Mouse (Mus musculus): ENCODE results near the gene Uox.

The Uox gene

DNA sequence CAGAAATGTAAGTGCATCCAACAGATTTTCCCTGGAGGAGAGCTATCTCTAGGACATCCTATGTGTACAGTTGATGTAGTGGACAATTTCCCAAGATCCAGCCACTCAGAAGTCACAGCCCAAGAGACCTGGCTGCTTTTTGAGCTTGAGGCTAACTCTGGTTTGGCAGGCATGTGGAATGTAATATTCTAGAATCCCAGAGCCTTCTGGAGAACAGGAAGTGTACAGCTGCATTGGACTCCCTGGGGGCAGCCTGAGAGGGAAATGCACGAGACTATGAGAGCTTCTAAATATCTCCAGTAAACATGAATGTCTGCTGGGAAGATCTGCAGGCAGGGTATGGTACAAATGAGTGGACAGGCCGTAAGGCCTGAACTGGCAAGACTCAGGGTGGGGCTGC, 100.9 kb downstream of the Uox start:
- ATAC-seq (ENCODE audit: insufficient number of reproducible peaks, low FRiP score, low TSS enrichment): no peak

DNA sequence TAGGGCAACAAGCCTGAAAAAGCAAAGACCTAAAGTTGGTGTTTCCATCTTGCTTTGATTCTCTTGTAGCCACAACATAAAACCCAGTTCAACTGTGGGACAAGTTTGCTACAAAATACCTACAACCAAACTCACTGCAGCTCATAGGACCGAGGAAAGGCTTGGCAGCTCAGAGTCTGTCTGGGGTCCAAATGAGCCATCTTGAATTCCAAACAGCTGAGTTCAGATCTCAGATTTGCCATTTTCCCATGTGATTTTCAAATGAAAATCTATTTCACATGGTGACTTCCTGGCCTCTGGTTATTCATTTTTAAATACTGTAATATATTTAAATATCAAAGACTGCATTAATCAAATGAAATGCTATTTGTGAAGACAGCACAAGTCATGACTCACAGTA, 104.9 kb downstream of the Uox start:
- ATAC-seq (ENCODE audit: insufficient number of reproducible peaks, low FRiP score, low TSS enrichment): no peak

DNA sequence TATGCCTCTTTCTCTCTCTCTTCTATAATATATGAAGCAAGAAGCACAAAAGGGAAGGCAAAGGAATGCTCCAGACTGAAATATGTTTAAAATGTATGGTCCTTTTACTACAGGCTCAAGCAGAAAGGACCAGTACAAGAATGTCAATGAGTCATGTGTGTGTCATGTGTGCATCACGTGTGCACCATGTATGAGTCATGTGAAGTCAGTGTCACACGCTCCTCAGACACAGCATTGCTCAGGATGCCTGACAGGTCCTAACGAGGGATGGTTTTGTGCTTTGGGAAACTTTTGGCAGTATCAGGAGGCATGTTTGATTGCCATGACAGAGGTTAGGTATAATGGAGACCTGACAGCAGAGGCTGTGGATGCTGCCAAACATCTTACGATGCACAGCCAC, 106.0 kb downstream of the Uox start:
- no peak for ATAC-seq (ENCODE audit: insufficient number of reproducible peaks, low FRiP score, low TSS enrichment)

DNA sequence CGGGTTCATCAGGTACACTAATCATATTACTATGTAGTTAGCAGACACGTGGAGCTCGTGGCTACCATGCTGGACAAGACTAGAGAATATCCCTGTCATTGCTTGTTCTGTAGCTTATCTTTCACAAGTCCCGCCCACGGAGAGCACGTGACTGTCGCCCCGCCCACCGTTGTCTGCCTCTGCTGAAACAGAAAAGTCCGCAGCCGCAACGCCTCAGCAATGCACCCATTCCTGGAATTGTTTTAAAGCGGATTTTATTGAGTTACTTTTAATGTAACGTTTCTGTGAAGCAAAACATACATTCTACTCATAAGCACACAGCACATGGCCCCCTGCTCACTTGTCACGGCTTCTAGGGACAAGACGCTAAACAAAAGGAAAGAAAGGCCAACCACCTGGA, 109.4 kb downstream of the Uox start:
- ATAC-seq (ENCODE audit: insufficient number of reproducible peaks, low FRiP score, low TSS enrichment): no peak

DNA sequence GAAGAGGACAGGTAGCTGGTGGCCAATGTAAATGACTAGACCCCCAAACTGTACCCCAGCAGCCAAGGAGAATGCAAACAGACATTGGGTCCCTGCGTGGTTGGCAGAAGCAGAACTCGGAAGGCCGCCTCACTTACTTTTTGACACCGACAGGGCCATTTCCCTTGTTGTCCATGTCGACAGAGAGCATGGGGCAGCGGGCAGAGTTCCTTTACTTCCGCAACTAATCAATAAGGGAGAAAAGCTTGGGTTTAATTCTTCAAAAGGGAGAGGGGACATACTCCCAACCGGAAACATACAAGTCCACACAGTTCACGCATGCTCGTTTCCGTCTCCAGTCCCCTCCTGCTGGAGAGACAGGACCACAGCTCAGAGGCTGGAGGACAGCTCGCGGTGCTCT, 110.4 kb downstream of the Uox start:
- no peak for ATAC-seq (ENCODE audit: insufficient number of reproducible peaks, low FRiP score, low TSS enrichment)

DNA sequence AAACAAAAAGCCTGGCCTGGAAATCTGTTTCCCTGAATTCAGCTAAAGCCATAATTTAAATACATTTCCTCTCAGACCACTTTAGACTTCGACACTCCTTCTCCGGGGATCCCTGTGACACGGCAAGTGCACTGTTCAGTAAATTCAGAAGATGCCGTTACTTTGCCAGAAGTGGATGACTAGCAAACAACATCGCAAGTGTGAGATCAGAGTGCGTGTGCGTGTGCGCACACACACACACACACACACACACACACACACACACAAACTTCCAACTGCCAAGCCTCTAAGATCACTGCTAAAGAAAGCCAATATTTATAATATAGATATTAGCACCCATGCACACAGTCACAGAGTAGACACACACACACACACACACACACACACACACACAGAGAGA, 111.5 kb downstream of the Uox start:
- ATAC-seq (ENCODE audit: insufficient number of reproducible peaks, low FRiP score, low TSS enrichment): no peak
